Mouse (Mus musculus) liver, adult (tissue): ENCODE results near the gene Flad1.

ENCODE experiments used
- GATA4 ChIP-seq: IDR thresholded peaks from 2 replicates; pipeline ENCODE4 v1.6.1; 2014; ENCODE audit warnings: mild to moderate bottlenecking, low read length; ENCODE audit not compliant: insufficient replicate concordance

Gene Flad1

GRCm38 (mm10) chr3:89393605-89394004 is 18.1 kb downstream of the Flad1 start:
- peak; percentile 58; the same call in 1 of the 2 replicates for TF ChIP-seq GATA4

- TF ChIP-seq GATA4 = no peak
Measured at GRCm38 (mm10) chr3:89392871-89393311, 18.8 kb downstream of the Flad1 start.

GRCm38 (mm10) chr3:89391663-89392511 is 19.8 kb downstream of the Flad1 start:
- TF ChIP-seq GATA4 = no peak

GRCm38 (mm10) chr3:89390699-89391662 is 20.7 kb downstream of the Flad1 start:
- no peak for TF ChIP-seq GATA4

DNA sequence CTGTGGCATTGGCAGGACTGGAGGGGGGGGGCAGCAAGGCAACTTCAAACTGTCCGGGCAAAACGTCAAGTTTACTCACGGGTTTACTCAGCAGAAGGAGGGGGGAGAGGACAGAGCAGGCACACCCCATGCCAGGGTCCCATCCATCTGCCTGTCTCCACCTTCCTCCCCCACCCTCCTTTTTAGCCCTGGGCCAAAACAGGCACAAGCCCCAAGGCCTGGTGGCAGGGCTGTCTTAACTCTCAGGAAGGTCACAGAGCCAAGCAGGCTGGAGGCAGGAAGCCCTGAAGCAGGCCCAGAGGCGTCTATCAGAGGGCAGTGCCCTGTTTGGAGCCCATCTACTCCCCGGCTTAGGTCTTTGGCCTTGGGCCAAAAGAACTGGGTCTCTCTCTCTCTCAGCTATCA is 21.6 kb downstream of the Flad1 start:
- TF ChIP-seq GATA4 = no peak

GRCm38 (mm10) chr3:89388901-89389740 is 22.5 kb downstream of the Flad1 start:
- no peak for TF ChIP-seq GATA4

DNA sequence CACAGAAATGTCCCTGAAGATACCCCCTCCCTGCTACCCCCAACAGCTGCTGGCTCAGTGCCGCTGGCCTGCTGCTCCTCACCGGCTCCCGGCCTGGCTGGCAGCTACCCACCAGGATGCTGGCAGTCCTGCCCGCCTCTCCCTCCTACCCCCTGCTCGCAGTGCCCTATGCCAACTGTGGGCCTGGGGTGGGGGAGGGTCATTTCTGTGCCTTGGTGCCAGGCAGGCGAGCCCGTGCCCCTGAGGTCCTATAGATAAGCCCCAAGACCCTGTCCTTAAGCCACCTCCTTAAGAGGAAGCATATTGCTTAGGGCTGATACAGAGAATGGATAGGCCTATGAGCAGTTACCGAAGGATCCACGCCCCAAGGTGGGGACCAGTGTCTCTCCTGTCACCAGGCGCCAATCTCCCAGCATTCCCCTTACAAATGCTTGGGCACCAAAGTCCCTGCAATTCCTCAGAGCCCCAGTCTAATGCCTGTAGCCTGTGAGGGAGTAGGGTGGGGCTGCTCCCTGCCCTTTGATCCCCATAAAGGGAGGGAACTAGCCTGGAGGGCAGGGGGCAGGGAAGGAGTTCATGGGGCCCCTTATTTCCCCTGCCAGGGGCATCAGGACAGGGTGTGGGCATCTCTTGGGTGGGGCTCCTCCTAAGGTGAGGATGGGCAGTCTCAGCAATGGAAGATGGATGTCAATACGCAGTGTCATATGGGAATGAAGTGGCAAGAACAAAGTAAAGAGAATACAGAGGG is 23.4 kb downstream of the Flad1 start:
- TF ChIP-seq GATA4 = no peak

GRCm38 (mm10) chr3:89387632-89388031 is 24.0 kb downstream of the Flad1 start:
- no peak for TF ChIP-seq GATA4

GRCm38 (mm10) chr3:89386438-89387420 is 24.9 kb downstream of the Flad1 start:
- no peak for TF ChIP-seq GATA4

- no peak for TF ChIP-seq GATA4
Measured at GRCm38 (mm10) chr3:89385451-89385850, 26.2 kb downstream of the Flad1 start.

GRCm38 (mm10) chr3:89384331-89385076 is 27.2 kb downstream of the Flad1 start:
- TF ChIP-seq GATA4 = no peak

- TF ChIP-seq GATA4 = no peak
Measured at GRCm38 (mm10) chr3:89383651-89384255, 27.9 kb downstream of the Flad1 start.
